In genomic region chr10:59784731-59785685, GRCm38 (mm10) we compare ENCODE assay signal across 10 mouse cellular contexts.
DNase-seq lines count a peak whose midpoint lies in the region; ATAC-seq lines count a peak whose summit lies in the region.
"Had no signal": no experiment of that assay in that cellular context is flagged by ENCODE, and none has a peak within 500 bp of the region (broad histone marks: within the 10 kb centered on the region; RNA-seq: fewer than 3 reads in every experiment).

No protein-coding gene starts in this region.

- peaks cover 46% of the 10 kb centered on the region for H3K4me1 ChIP-seq in forebrain, embryonic 10.5 days
- peaks cover 20% of the 10 kb centered on the region for H3K4me1 ChIP-seq in forebrain, embryonic 12.5 days
- H3K4me1 ChIP-seq in limb, embryonic 13.5 days: peaks cover 20% of the 10 kb centered on the region
- H3K4me1 ChIP-seq: liver, embryonic 13.5 days had no signal

- H3K27ac ChIP-seq in forebrain, embryonic 10.5 days: peak overlapping the region; percentile 42; the same call in 1 of the 2 replicates
- no peak overlapping the region for H3K27ac ChIP-seq in forebrain, embryonic 12.5 days
- H3K27ac ChIP-seq in limb, embryonic 13.5 days: no peak overlapping the region
- H3K27ac ChIP-seq: liver, embryonic 13.5 days had no signal

- WGBS in forebrain, embryonic 10.5 days: 82% methylated on average over 18 of the region's 18 CpGs
- WGBS in forebrain, embryonic 12.5 days: 74% methylated on average over 18 of the region's 18 CpGs
- WGBS in limb, embryonic 13.5 days: 43% methylated on average over 18 of the region's 18 CpGs

- no peak for DNase-seq in forebrain, embryonic 10.5 days (ENCODE audit: extremely low spot score, low spot score)
- DNase-seq in kidney, postnatal 4 days: peak; percentile 37 to 50
- DNase-seq in kidney, adult 11 months: no peak
- peak; percentile 85 to 88 for DNase-seq in cerebellum, postnatal 10 days
- DNase-seq in thymus, postnatal 10 days (ENCODE audit: low spot score in 2 of 2): no peak
- DNase-seq: liver, embryonic 13.5 days; midbrain, embryonic 14.5 days had no signal

- peaks cover 17% of the 10 kb centered on the region for H3K36me3 ChIP-seq in forebrain, embryonic 10.5 days (replicated peaks)
- H3K36me3 ChIP-seq in forebrain, embryonic 12.5 days (replicated peaks): peaks cover 13% of the 10 kb centered on the region; the same call in 1 of the 2 replicates
- H3K36me3 ChIP-seq in limb, embryonic 13.5 days: peaks cover 25% of the 10 kb centered on the region

- H3K4me3 ChIP-seq in forebrain, embryonic 10.5 days: no peak overlapping the region
- no peak overlapping the region for H3K4me3 ChIP-seq in forebrain, embryonic 12.5 days (replicated peaks)
- no peak overlapping the region for H3K4me3 ChIP-seq in limb, embryonic 13.5 days
- H3K4me3 ChIP-seq: liver, embryonic 13.5 days had no signal

- H3K27me3 ChIP-seq in forebrain, embryonic 10.5 days (ENCODE audit: poor library complexity, severe bottlenecking): no peaks in the 10 kb centered on the region
- no peaks in the 10 kb centered on the region for H3K27me3 ChIP-seq in forebrain, embryonic 12.5 days
- H3K27me3 ChIP-seq in limb, embryonic 13.5 days: no peaks in the 10 kb centered on the region
- H3K27me3 ChIP-seq: liver, embryonic 13.5 days had no signal

- no peak overlapping the region for H3K4me2 ChIP-seq in forebrain, embryonic 12.5 days
- H3K4me2 ChIP-seq in limb, embryonic 13.5 days (replicated peaks): 0 out of 2 replicates have a peak overlapping the region, but pooled peaks have one; percentile 9
- H3K4me2 ChIP-seq: liver, embryonic 13.5 days had no signal

- H3K9ac ChIP-seq in forebrain, embryonic 12.5 days: no peak overlapping the region
- H3K9ac ChIP-seq in limb, embryonic 13.5 days: no peak overlapping the region
- H3K9ac ChIP-seq: liver, embryonic 13.5 days had no signal

- ATAC-seq in forebrain, embryonic 12.5 days (ENCODE audit: low FRiP score): no peak
- ATAC-seq in limb, embryonic 13.5 days (ENCODE audit: low FRiP score, low read depth): no peak
- no peak for ATAC-seq in erythroid progenitor cell, adult 5-6 weeks (replicated peaks; ENCODE audit: low FRiP score, poor library complexity, severe bottlenecking)

- no peaks in the 10 kb centered on the region for H3K9me3 ChIP-seq in forebrain, embryonic 10.5 days
- H3K9me3 ChIP-seq in forebrain, embryonic 12.5 days: no peaks in the 10 kb centered on the region
- no peaks in the 10 kb centered on the region for H3K9me3 ChIP-seq in limb, embryonic 13.5 days
- H3K9me3 ChIP-seq: liver, embryonic 13.5 days had no signal

Comparison
In these comparisons a context has a peak if more than half of its experiments do, and no peak if none do; other contexts are left out.
1. DNase-seq: peak in kidney, postnatal 4 days (2 of 2) and cerebellum, postnatal 10 days (2 of 2); none in forebrain, embryonic 10.5 days (single experiment), kidney, adult 11 months (single experiment) and thymus, postnatal 10 days (0 of 2).